Mouse (Mus musculus) thymus, postnatal 0 days (tissue): Measurements from ENCODE around the gene Tmem267. TPM values are rescaled to one million over a fixed set of nuclear protein-coding genes. Genes with fewer than 3 reads are reported as not detected.
"Not testable (repeated sequence)": the region's sequence is repeated elsewhere in the genome, so short reads cannot be mapped to it uniquely, and the experiment has no call there.

Experiments used
- DNase-seq: peaks from one replicate; pipeline ENCODE4 v3.0.0-alpha.2; 2015; ENCODE audit warnings: low spot score
- polyA plus RNA-seq: library from polyadenylated mRNA; unstranded; fragments of >200 nt; fragmentation: Nextera tagmentation; extraction: Ambion mirVana; gene quantifications from 2 replicates; pipeline ENCODE4 v1.2.1, GENCODE M21; 2015

Gene Tmem267
- 2.3 and 2.6 TPM in 2 replicates for polyA plus RNA-seq

DNA sequence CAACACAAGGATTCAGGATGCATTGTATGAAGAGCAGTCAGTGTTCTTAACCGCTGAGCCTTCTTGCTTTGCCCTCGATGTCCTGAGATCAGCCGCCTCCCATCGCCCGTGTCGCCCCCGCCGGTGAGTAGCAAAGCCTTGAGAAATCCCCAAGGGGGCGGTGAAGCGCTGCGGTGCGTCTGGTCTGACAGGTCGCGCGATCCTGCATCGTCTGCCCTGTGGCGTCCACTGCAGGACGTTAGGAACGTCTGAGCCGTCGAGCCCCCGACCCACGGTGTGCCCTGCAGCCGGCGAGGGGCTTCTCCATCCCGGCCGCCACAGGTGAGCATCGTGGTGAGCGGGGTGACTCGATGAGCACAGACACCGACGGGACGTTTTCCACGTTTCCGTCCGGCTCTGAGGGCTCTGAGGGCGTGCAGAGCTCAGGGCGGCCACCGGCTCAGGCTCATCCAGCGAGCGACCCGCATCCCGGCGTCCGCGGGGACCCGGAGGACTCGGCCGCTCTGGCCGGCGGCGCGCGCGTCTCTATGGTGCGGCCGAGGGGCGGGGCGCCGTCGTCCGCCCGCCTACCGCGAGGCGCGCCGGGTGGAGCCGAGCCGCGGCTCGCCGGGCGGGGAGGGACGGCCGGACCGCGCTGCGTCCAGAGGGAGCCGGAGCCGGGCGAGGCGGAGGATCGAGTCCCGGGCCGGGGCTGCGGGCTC lies at the start of gene Tmem267, which contains the start of gene 3110070M22Rik:
Tmem267 (plus strand) TSS at position 160 of the 701 bp plus-strand sequence.
3110070M22Rik (minus strand) TSS at position 504 of the 701 bp plus-strand sequence.
- DNase-seq = peak; percentile 67

- DNase-seq = no peak
Observed at GRCm38 (mm10) chr13:119442244-119442643, 45.6 kb upstream of the Tmem267 start.

GRCm38 (mm10) chr13:119453563-119453962 lies 34.3 kb upstream of the Tmem267 start:
- DNase-seq = no peak

GRCm38 (mm10) chr13:119455082-119455481 lies 32.8 kb upstream of the Tmem267 start:
- DNase-seq = no peak

GRCm38 (mm10) chr13:119456342-119456741 lies 31.5 kb upstream of the Tmem267 start:
- no peak for DNase-seq

GRCm38 (mm10) chr13:119461900-119462595 lies 25.8 kb upstream of the Tmem267 start:
- no peak for DNase-seq

DNA sequence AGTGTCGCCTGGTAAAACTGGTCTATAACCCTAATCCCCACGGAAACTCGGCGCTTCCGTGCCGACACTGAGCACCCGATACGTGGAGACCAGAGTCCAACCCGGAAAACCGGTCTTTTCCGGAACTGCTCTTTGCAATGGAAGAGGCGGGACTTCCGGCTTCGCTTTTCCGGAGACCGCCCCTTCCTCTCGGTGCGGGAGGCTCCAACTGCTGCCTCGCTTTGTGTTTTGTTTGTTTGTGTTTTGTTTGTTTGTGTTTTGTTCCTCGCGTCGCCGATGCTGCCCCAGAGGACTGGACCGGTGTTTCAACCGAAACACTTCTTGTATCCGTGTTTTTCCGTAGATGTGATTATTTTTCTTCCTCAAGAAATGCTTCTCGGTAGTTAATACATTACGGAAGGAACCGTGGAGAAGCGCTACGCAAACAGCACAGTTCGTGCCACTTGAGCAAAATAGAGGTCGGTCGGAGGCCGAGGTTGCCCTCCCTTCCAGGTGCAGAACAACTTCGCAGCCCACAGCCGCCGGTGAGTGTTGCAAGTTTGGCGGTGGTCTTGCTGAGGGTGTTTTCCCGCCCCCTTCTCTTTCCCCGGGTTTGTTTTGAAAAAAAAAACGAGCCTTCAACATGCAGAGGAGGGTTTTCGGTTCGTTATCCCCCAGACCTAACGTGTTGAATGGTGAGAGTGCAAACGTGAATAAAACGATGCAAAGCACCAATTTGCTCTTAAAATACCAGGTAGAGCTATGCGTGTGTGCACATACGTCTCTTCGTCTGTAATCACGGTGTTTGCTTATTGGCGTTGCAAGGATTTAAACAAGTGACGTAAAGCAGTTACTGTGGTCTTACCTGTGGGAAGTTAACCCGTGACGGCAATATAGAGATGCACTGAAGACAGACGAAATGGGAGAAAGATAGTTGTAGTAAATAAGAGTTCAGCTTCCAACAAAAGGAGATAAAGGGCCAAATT lies 25.0 kb upstream of the Tmem267 start, which contains the start of gene 4833420G17Rik:
4833420G17Rik (plus strand) TSS at position 173 of the 965 bp plus-strand sequence.
- peak; percentile 92 for DNase-seq

- no peak for DNase-seq
Observed at GRCm38 (mm10) chr13:119476631-119477030, 11.2 kb upstream of the Tmem267 start.

DNA sequence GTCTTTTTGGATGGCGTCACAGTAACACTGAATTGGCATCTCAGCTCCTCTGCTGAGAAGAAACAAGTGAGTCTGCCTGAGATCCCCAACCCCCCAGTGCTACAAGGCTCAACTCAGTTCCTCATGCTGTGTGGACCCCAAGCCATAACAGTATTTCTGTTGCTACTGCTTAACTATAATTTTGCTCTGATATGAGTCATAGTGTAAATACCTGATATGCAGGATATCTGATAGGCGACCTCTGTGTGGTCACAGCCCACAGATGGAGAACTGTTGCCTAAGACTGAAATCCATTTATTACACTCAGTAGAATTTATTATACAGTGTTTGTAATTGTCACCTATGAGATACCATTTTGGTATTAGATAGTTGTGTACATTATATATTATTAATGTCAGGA lies 10.1 kb upstream of the Tmem267 start:
- no peak for DNase-seq

DNA sequence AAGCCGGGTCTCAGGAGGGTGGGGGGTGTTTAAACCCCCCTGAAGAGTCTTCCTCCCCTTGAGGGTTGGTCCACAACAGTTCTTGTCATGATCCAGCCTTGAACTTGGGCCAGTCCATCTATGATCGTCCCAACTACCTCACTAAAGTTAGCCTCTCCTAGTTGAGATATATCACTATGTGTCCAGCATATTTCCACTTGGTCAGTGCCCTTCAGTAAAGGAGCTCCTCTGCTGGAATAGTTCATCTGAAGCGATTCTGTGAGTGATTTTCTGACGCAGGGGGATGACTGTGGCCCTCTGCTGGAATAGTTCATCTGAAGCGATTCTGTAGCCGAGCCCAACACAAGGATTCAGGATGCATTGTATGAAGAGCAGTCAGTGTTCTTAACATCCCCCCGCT lies 485 bp upstream of the Tmem267 start:
- DNase-seq = no peak

GRCm38 (mm10) chr13:119492083-119492482 lies 4.2 kb downstream of the Tmem267 start:
- peak; percentile 18 for DNase-seq

DNA sequence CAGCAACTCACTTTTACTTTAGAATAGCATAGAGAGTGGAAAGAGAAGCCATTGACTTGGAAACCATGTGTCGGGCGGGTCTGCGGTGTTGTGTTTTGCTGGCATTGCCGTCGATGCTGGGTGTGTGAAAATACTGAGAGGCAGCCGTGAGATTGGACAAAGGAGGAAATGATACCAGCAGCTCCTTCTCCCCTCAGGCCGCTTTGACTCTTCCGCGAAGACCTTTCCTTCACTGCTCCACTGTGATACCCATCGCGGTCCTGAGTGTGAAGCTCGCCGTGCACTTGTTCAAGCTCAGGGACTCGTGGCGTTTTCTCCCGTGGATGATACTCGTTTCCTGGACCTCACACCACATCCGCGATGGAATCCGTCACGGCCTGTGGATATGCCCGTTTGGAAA lies 7.1 kb downstream of the Tmem267 start:
- not testable (repeated sequence) for DNase-seq

- DNase-seq = peak; percentile 62
Observed at GRCm38 (mm10) chr13:119596321-119597211, 108.7 kb downstream of the Tmem267 start.

- peak; percentile 43 for DNase-seq
Observed at GRCm38 (mm10) chr13:119598466-119598865, 110.6 kb downstream of the Tmem267 start.

DNA sequence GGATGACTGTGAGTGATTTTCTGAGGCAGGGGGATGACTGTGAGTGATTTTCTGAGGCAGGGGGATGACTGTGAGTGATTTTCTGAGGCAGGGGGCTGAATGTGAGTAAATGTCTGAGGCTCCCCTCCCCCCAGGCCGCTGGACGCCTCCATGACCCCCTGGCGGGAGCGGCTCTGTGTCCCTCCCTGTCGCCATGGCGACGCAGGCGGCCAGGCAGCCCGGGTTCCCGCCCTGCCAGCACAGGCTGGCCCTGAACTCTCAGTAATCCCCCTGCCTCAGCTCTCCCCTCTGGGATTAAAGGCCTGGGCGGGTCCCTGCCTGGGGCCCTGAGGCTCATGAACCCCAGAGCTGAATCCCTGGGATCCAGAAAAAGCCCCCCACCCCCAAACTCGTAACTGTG lies 111.2 kb downstream of the Tmem267 start:
- not testable (repeated sequence) for DNase-seq

GRCm38 (mm10) chr13:119599498-119599897 lies 111.7 kb downstream of the Tmem267 start:
- not testable (repeated sequence) for DNase-seq

GRCm38 (mm10) chr13:119600166-119600565 lies 112.3 kb downstream of the Tmem267 start:
- DNase-seq = peak; percentile 80

DNA sequence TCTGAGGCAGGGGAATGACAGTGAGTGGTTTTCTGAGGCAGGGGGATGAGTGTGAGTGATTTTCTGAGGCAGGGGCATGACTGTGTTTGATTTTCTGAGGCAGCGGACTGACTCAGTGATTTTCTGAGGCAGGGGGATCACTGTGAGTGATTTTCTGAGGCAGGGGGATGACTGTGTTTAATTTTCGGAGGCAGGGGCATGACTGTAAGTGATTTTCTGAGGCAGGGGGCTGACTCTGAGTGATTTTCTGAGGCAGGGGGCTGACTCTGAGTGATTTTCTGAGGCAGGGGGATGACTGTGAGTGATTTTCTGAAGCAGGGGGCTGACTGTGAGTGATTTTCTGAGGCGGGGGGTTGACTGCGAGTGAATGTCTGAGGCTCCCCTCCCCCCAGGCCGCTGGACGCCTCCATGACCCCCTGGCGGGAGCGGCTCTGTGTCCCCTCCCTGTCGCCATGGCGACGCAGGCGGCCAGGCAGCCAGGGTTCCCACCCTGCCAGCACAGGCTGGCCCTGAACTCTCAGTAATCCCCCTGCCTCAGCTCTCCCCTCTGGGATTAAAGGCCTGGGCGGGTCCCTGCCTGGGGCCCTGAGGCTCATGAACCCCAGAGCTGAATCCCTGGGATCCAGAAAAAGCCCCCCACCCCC lies 115.0 kb downstream of the Tmem267 start:
- peak; percentile 13 for DNase-seq

DNA sequence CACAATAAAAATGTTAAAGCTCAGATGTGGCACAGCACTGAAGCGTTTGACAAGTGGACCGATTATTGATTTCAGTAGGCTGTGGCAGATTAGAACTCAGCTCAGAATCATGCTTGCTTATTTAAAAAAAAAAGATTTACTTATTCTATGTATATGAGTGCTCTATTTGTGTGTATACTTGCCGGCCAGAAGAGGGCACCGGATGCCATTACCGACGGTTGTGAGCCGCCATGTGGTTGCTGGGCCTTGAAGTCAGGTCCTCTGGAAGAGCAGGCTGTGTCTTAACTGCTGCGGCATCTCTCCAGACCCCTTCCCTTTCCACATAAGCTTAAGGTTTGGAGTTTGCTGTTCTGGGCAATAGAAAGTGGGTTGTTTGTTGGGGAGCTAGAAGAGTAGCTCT lies 116.1 kb downstream of the Tmem267 start:
- DNase-seq = not testable (repeated sequence)

DNA sequence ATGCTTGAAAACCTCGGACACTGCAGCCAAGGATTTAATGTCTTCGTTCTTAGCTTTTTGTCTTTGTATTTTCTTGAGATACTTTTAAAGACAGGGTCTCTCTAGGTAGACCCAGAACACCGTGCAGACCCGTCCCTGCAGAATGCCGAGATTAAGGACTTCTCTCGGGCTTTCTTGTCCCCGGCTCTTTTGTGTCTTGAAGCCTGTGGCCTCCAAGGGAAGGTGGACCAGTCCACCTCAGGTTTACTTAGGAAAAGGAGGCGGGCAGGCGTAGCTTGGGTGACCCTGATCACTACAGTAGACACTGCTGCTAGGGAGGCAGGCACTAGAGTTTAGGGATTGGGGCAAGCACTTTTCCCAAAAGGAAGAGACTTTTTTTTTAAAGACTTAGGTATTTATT lies 116.5 kb downstream of the Tmem267 start:
- not testable (repeated sequence) for DNase-seq
